Mouse (Mus musculus) liver, postnatal 0 days (tissue): ENCODE measurements around the gene Fshr. TPM values are rescaled to one million over a fixed set of nuclear protein-coding genes. Genes with fewer than 3 reads are reported as not detected.
"Not testable (repeated sequence)": the region's sequence is repeated elsewhere in the genome, so short reads cannot be mapped to it uniquely, and the experiment has no call there.

Experiments
- ATAC-seq: fragments of 200-750 bp; cut with Nextera tagmentation; 2 replicates; pipeline ENCODE4 v1.8.0; 2017; ENCODE audit warnings: mild to moderate bottlenecking, moderate library complexity
- DNase-seq: peaks from one replicate; pipeline ENCODE4 v3.0.0-alpha.2; 2016
- H3K27ac ChIP-seq: fragments of 300-500 bp; sonication (generic); 2 replicates; pipeline ENCODE4 v1.5.1; 2014; ENCODE audit warnings: antibody characterized with exemption, moderate library complexity, mild to moderate bottlenecking, low read depth
- H3K27me3 ChIP-seq: fragments of 300-500 bp; sonication (generic); 2 replicates; pipeline ENCODE4 v1.6.1; 2014; ENCODE audit warnings: low read length, control low read depth, mixed read lengths; ENCODE audit not compliant: insufficient read depth
- H3K36me3 ChIP-seq: fragments of 300-500 bp; sonication (generic); replicated peaks from 2 replicates; pipeline ENCODE4 v1.6.1; 2014; ENCODE audit warnings: mild to moderate bottlenecking, control low read depth, low read length, moderate library complexity, mixed read lengths; ENCODE audit not compliant: insufficient read depth
- H3K4me1 ChIP-seq: fragments of 300-500 bp; sonication (generic); 2 replicates; pipeline ENCODE4 v1.6.1; 2014; ENCODE audit warnings: antibody characterized with exemption, mild to moderate bottlenecking, control low read depth; ENCODE audit not compliant: insufficient read depth
- H3K4me2 ChIP-seq: fragments of 300-500 bp; sonication (generic); 2 replicates; pipeline ENCODE4 v1.6.1; 2014; ENCODE audit warnings: low read depth, mild to moderate bottlenecking, low read length, moderate library complexity, mixed read lengths
- H3K4me3 ChIP-seq: fragments of 300-500 bp; sonication (generic); 2 replicates; pipeline ENCODE4 v1.5.1; 2014; ENCODE audit warnings: low read depth, low read length
- H3K9ac ChIP-seq: fragments of 300-500 bp; sonication (generic); replicated peaks from 2 replicates; pipeline ENCODE4 v1.6.1; 2014; ENCODE audit warnings: mild to moderate bottlenecking, moderate library complexity
- H3K9me3 ChIP-seq: fragments of 300-500 bp; sonication (generic); 2 replicates; pipeline ENCODE4 v1.6.1; 2016; ENCODE audit warnings: mild to moderate bottlenecking, control low read depth, low read length, mixed read lengths
- CTCF ChIP-seq: sonication (generic); IDR thresholded peaks from 2 replicates; pipeline ENCODE4 v1.5.1; 2016; ENCODE audit warnings: antibody characterized with exemption, low read depth
- EP300 ChIP-seq: IDR thresholded peaks from 2 replicates; pipeline ENCODE4 v1.6.1; 2016; ENCODE audit warnings: antibody characterized with exemption, low read depth, mild to moderate bottlenecking
- WGBS: fragments of 180-500 bp; shearing (Covaris S2); extraction: QIAGEN DNeasy Blood & Tissue Kit; methylation state at CpG from one replicate; pipeline ENCODE4 v1.1.7; 2014; ENCODE audit not compliant: insufficient replicate concordance; 5-methylcytosine and 5-hydroxymethylcytosine counted together
- polyA plus RNA-seq: library from polyadenylated mRNA; unstranded; fragments of >200 nt; fragmentation: Nextera tagmentation; extraction: Ambion mirVana; gene quantifications from 2 replicates; pipeline ENCODE4 v1.2.1, GENCODE M21; 2015

The Fshr gene
- polyA plus RNA-seq = not detected in 2 replicates

DNA sequence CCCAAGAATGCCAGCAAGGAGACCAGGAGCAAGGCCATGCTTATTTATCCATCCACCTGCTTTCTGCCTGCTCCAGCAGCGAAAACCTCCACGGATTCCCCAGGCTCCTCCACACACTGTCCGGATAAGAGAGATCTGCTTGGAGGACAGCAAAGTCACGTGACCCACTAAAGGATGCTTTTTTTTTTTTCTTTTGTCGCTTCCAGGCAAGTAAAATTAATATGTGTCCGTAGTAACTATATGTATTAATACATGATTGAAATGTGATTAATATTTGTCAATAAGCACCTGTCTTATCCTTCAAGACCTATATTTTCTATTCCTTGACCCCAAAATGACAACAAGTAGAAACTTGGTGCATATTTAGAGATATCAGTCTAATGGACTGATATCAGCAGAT, at the start of gene Fshr:
Fshr (minus strand) TSS at position 101 of the 400 bp plus-strand sequence.
- no peaks in the 10 kb centered on the region for H3K36me3 ChIP-seq
- no peaks in the 10 kb centered on the region for H3K27me3 ChIP-seq
- DNase-seq (no peak), ATAC-seq (no peak)
- H3K9ac ChIP-seq = no peak within 1 kb of the TSS
- H3K4me3 ChIP-seq = no peak within 1 kb of the TSS
- TF ChIP-seq EP300 (no peak), CTCF (no peak)
- no peaks in the 10 kb centered on the region for H3K9me3 ChIP-seq
- no peak within 1 kb of the TSS for H3K4me2 ChIP-seq
- 74% methylated on average over 6 of the region's 6 CpGs for WGBS
- no peaks in the 10 kb centered on the region for H3K4me1 ChIP-seq
- no peak within 1 kb of the TSS for H3K27ac ChIP-seq

DNA sequence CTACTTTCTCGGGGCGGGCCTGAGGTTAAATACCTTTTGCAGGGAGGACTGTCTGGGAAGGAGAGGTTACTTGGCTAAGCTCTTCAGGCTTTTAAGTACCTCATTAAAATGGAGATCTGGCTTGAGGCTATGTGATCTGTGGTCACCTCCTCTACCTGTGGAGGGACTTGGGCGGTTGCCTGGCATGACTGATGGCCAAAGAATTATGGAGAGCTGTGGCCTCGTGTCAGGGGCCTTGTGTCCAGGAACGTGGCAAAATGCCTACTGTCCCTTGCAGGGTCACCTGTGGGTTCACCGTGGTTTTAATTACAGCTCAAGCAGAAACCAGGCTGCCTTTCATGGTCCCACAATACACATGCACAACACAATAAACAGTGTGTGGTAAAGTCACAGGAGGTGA, 1.7 kb upstream of the Fshr start:
- TF ChIP-seq CTCF (no peak), EP300 (no peak)
- 76% methylated on average over 6 of the region's 6 CpGs for WGBS
- no peak overlapping the region for H3K9ac ChIP-seq

DNA sequence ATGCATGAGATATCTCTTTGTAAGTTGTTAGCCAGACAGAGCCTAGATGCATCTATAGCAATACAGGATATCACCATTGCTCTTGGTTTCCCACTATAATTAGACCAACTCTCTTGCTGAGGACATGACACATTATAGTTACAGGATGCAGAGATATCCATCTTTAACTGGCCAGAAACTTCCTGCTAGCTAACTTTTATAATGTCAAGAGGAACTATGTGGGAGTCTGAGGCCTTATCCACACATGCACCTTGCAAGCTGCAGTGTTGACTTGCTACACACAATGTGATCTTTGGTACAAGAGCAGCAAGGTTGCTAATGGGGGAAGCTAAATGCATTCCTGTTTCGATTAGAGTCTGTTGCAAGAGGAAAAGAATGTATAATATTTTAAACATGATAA, 26.9 kb downstream of the Fshr start:
- DNase-seq (no peak), ATAC-seq (no peak)
- Histone ChIP-seq H3K9ac (no peak overlapping the region), H3K4me3 (no peak overlapping the region), H3K27ac (no peak overlapping the region), H3K27me3 (no peaks in the 10 kb centered on the region), H3K4me2 (no peak overlapping the region), H3K4me1 (no peaks in the 10 kb centered on the region), H3K36me3 (no peaks in the 10 kb centered on the region), H3K9me3 (no peaks in the 10 kb centered on the region)
- WGBS = 24% methylated on average over 1 of the region's 1 CpGs
- TF ChIP-seq CTCF = no peak
- no peak for TF ChIP-seq EP300

More for the DNA sequence above, 1.7 kb upstream of the Fshr start:
- H3K9me3 ChIP-seq = no peaks in the 10 kb centered on the region
- DNase-seq (no peak), ATAC-seq (no peak)
- no peaks in the 10 kb centered on the region for H3K4me1 ChIP-seq
- H3K36me3 ChIP-seq = no peaks in the 10 kb centered on the region
- H3K27me3 ChIP-seq = no peaks in the 10 kb centered on the region
- no peak overlapping the region for H3K4me2 ChIP-seq
- H3K4me3 ChIP-seq = no peak overlapping the region
- H3K27ac ChIP-seq = no peak overlapping the region

DNA sequence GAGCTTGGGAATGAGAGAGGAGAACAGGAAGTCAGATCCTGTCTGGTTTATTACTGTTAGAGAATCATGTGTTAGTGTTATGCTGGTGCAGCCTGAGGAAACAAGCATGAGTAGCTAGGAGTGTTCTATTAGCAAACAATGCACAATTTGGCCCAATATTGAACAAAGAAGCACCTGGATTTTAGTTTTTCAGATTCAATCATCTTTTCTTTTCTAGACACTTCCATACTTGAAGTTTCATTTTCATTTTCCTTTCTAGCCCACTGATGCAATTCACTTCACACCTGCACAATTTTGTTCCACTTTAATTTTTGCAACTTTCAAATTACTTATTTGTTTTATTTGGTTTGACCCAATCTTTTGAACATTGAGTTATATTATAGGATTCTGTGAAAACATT, 35.7 kb downstream of the Fshr start:
- Histone ChIP-seq H3K4me3 (no peak overlapping the region), H3K9me3 (no peaks in the 10 kb centered on the region)
- no peak for TF ChIP-seq CTCF
- no peak for TF ChIP-seq EP300

DNA sequence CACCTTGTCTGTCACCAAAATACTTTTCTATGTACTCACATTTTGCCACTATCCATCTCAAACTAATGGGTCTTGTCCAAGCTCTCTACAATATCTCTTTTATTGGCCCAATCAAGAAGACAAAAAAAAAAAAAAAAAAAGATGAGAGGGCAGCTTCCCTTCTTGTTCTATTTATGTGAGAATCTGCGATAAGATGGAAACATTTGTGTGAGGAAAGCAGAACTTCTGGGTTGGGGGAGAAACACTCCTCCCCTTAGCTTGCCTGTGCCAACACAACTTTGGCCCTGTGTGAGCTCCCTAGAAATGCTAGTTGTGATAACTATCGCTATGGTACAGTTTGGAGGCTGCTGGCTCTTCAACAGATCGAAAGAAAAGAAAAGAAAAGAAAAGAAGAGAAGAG, 38.0 kb downstream of the Fshr start:
- no peak for TF ChIP-seq EP300
- TF ChIP-seq CTCF = no peak
- no peak overlapping the region for H3K9ac ChIP-seq
- H3K27ac ChIP-seq = no peak overlapping the region
- ATAC-seq (no peak), DNase-seq (no peak)
- no peak overlapping the region for H3K4me3 ChIP-seq
- H3K9me3 ChIP-seq = no peaks in the 10 kb centered on the region
- 74% methylated on average over 3 of the region's 3 CpGs for WGBS
- H3K36me3 ChIP-seq = no peaks in the 10 kb centered on the region
- no peaks in the 10 kb centered on the region for H3K27me3 ChIP-seq
- no peaks in the 10 kb centered on the region for H3K4me1 ChIP-seq
- no peak overlapping the region for H3K4me2 ChIP-seq

More for the DNA sequence above, 35.7 kb downstream of the Fshr start:
- DNase-seq (no peak), ATAC-seq (no peak)
- H3K9ac ChIP-seq = no peak overlapping the region
- no peaks in the 10 kb centered on the region for H3K4me1 ChIP-seq
- H3K27ac ChIP-seq = no peak overlapping the region
- no peaks in the 10 kb centered on the region for H3K36me3 ChIP-seq
- H3K27me3 ChIP-seq = no peaks in the 10 kb centered on the region
- no peak overlapping the region for H3K4me2 ChIP-seq

DNA sequence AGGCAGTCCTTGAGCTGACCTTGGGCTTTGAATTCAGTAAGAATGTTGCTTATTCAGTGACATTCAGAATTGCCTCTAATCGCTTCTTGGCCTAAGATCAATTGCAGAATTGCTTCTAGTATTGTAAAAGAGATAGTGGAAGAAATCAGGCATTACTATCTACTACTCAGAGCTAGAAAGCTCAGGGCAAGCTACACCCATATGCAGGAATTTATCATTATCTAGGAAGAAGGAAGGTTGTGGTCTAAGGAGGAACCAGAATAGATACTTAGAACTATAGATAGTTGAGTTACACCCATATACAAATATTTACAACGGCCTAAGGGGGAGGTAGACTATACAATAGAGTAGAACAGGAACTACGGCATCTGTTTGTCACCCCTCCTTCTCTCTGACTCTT, 41.1 kb downstream of the Fshr start:
- not testable (repeated sequence) for H3K9ac ChIP-seq, H3K4me3 ChIP-seq, H3K36me3 ChIP-seq, ATAC-seq, H3K4me1 ChIP-seq, H3K27ac ChIP-seq, DNase-seq, H3K9me3 ChIP-seq, H3K27me3 ChIP-seq, H3K4me2 ChIP-seq
- whole genome bisulfite sequencing = 71% methylated on average over 3 of the region's 3 CpGs

DNA sequence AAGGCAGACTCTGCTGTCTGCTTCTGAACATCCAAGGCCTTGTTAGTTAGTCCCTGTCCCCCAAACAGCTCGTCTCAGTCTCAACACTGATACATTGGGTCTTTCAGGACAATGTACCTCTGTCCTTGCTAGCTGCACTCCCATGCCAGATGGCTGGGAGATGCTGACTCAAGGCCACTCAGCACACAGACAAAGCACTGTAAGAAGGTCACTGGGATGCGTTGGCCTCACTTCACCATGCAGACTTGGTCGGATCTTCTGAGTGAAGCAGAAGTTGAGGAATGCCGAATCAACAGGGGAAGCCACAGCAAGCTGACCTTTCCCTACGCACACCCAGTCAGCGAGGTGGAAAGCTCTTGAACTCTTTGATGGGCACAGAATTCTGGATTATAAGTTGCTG, 55.7 kb downstream of the Fshr start:
- TF ChIP-seq EP300 (no peak), CTCF (no peak)
- no peak overlapping the region for H3K4me2 ChIP-seq
- H3K9me3 ChIP-seq = no peaks in the 10 kb centered on the region
- H3K27me3 ChIP-seq = no peaks in the 10 kb centered on the region
- DNase-seq (no peak), ATAC-seq (no peak)
- H3K9ac ChIP-seq = no peak overlapping the region
- 80% methylated on average over 6 of the region's 6 CpGs for WGBS
- H3K36me3 ChIP-seq = no peaks in the 10 kb centered on the region
- H3K4me3 ChIP-seq = no peak overlapping the region
- H3K27ac ChIP-seq = no peak overlapping the region
- H3K4me1 ChIP-seq = no peaks in the 10 kb centered on the region
